Mouse (Mus musculus): ENCODE data around the gene 1700092M07Rik.
"Not testable (repeated sequence)": the region's sequence is repeated elsewhere in the genome, so short reads cannot be mapped to it uniquely, and the experiment has no call there.

1700092M07Rik gene

DNA sequence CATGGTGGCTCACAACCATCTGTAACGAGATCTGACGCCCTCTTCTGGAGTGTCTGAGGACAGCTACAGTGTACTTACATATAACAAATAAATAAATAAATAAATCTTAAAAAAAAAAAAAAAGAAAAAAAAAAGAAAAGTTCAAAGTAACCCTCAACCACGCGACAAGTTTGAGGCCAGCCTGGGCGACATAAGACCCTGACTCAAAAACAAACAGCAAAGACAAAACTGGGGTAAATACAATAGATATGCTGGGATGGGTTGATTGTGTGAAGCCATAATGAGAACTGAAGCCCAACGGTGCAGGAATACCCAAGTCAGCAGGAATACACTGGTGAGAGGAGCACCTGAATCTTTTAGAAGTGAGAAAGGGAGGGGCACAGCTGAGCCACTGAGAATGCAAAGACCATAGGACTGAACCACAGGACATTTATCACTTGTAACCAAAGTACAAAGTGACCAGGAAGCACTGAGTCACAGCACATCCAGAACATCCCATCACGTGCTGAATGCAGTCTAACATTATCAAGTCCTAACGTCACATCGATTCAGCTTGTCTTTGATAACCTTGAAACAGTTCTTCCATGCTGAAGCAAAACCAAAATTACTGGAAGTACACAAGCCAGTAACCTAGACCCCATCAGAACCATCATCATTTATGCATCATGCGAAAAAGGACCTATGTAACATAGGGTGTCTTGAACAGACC lies 23.6 kb upstream of the 1700092M07Rik start:
- no peak for DNase-seq (ENCODE audit: low spot score)

DNA sequence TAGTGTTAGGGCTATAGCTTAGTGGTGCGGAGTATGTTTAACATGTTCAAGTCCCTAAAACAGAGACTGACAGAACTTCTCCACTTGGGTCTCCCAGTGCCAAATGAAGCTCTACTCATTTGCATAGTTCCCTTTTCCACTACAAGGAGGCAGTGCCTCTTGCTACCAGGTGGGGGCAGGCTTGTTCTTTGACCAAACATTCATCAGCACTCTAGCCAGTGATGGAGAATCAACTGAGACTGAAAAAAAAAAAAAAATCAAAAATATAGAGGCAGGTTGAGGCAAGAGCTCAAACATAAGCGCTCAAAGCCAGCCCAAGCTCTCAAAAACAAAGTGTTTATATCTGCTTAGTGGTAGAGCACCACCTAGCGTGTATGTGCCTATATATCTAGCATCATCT lies 22.2 kb upstream of the 1700092M07Rik start:
- DNase-seq (ENCODE audit: low spot score), result peak; percentile 61

DNA sequence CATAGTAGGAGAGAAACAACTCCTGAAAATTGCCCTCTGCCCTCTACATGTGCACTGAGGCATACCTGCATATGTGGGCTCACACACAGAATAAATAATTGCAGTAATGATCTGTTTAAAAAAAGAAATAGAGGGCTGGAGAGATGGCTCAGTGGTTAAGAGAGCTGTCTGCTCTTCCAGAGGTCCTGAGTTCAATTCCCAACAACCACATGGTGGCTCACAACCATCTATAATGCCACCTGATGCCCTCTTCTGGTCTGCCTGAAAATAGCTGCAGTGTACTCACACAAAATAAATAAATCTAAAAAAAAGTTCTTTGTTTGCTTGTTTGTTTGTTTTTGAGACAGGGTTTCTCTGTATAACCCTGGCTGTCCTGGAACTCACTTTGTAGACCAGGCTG lies 21.5 kb upstream of the 1700092M07Rik start:
- DNase-seq (ENCODE audit: low spot score), result not testable (repeated sequence)

DNA sequence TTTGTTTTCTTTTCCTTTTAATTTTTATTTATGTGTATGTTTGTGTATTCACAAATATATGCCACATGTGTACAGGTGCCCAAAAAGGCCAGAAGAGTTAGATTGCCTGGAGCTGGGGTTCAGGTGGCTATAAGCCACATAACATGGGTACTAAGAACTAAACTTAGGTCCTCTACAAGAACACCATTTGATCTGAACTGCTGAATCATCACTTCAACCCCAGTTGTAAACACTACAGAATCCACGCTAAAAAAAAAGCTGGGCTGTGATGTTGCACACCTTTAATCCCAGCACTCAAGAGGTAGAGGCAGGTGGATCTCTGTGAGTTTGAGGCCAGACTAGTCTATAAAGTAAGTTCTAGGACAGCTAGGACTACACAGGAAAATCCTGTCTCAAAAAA lies 19.1 kb upstream of the 1700092M07Rik start:
- no peak for DNase-seq (ENCODE audit: low spot score)

DNA sequence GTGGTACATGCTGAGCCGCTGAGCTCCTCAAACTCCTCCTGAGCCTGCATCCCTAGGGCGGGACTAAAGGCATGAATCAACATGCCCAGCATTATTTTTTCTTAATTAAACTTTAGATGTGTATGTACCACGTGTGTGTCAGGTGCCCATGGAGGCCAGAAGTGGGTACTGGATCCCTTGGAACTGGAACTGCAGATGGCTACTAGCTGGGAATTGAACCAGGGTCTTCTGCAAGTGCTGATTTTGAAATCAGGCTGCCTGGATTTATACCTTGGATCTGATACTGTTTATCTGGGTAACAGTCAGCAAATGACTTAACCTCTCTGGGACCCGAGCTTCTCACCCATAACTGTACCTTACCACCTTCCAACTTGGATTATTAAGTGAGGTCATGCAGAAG lies 18.5 kb upstream of the 1700092M07Rik start:
- no peak for DNase-seq (ENCODE audit: low spot score)

DNA sequence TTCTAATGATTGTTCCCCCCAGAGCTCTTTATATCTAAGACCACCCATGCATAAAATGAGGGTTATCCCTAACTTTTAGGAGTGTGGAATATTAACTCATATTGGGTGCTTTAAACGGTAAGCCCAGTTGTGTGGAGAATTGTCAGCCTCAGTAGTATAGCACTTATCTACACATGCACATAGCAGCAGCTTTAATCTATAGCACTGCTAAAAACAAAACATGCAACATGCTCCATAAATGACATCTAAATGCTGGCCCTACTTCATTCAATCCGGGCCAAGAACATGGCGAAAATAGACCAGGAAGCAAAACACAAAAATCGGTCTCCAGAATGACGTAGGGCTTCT lies 18.0 kb upstream of the 1700092M07Rik start:
- DNase-seq (ENCODE audit: low spot score), result no peak

DNA sequence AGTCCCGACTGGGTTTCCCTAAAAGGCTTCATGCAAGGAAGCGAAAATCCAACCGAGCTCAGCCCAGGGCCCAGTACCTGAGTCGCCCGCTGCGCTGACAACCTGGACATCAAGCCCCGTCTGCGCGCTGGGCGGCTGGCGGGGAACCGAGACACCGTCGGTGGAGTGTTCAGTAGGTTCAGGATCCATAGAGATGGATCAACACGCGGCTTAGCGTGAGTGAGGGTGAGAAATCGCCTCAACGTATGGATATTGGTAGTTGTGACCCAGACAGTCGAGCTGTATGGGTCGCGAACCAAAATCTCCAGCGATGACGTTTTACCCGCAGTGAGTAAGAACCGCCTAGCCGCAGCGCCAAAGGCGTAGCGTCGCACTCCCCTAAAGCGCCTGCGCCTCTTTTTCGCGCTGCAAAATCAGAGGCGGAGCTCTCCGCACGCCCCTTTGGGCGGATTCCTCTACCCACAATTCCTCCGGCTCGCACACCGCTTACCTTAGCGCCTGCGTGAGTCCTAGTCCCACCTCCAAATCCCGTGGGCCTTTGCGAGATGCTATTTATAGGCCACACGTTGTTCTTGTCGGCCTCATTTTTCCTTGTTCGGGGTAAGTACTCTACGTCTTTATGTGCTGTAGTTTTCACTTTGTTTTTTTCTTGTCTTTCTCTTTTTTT lies 17.5 kb upstream of the 1700092M07Rik start, which contains the start of gene Slc3a2:
Slc3a2 (minus strand) TSS at position 463 of the 667 bp plus-strand sequence.
- DNase-seq (ENCODE audit: low spot score), result peak; percentile 88

DNA sequence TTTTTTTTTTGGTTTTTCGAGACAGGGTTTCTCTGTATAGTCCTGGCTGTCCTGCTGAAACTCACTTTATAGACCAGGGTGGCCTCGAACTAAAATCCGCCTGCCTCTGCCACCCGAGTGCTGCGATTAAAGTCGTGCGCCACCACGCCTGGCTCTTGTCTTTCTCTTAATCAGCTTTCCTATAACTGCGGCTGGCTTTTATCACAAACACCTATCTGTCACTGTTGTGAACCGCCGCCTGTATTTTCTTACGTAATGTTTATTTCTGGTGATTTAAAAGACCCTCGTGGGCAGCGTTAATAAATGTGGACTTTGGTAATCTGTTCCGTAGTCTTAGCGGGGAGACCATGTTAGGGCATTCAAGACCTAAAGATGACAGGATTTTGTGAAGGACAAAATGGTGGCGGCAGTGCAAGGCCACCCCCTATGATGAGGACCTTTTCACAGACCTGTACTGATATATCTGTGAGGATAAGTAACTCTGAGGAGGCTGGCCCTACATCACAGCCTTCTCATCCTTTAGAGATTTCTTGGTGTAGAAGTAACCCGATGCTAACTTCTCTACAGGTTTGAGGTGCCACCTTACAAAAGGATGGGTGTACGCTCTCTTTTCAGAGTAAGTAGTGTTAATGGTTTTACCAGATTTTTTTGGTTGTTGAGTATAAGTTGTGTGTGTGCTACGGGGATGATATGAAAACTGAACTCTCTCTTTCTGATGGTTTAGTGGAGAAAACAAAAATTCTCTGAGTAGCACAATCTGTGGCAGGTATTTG lies 16.8 kb upstream of the 1700092M07Rik start:
- no peak for DNase-seq (ENCODE audit: low spot score)

DNA sequence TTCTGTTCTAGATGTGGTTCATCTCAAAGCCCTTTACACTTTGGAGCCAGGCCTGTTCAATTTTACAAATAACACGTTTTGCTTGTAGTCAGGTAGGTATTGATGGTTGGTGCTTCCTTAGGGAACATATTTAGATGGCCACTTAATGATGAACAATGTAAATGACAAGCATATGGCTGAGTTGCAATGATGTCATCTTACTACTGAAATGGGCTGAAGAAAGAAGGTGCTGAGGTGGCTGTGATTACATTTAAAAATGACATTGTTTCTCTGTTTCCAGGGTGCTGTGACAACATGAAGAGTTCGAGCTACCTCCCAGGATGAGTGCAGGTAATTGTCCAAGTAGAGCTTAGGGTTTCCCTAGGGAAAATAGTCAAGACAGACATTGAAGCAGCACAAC lies 16.1 kb upstream of the 1700092M07Rik start:
- no peak for DNase-seq (ENCODE audit: low spot score)

DNA sequence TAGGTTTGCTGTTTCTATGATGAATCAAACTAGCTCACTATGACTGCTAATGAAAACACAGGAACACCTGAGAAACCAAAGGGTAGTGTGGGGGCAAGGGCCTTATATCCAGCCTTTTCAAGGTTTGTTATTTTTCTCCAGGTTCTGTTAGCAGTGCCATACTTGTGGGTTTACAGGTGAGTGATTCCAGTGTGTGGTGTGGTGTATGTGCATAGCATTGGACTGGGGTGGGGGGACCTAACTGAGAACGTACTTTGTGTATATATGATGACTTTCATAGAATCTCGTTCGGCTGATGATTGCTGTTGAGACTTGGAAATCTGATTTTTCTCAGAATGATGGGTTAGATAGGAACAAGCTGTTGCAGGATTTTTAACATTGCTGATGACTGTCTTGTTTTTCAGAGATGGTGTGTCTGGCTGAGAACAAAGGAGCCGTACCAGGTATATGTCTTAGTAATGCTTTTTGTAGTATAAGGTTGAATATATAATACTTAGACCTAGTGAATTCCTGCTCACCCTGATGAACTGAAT lies 15.4 kb upstream of the 1700092M07Rik start:
- DNase-seq (ENCODE audit: low spot score), result no peak

DNA sequence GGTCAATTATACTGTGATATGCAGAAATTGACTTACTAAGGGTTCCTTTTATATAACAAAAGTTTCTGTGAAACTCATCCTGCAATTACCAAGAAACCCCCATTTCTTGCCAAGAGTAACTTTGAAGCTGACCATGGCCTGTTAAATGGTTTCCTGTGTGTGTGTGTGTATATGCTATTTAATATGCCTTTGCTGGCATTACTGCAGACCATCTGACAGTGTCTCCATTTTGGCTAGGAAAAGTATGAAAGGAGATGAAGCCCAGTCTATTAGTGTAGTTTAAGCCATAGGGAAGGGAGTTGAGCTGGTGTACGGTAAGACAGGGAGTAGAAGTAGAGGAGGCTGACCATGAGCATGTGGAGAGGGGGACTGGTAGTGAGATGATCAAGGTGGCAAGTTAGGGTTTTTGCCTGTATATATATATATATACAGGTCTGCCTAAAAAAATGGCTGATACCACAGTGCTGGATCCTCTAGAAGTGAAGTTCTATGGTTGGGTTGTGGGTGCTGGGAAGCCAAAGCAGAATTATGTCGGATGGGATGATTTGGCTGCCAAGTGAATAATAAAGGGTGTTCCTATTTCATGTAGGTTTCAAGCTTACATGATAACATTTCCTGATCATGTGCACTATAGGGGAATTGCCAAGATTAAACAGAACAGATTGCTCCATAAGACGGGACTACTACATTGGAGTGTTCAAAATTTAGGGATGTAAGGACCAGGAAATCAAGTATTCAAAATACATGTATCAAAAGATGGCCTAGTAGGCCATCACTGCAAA lies 13.7 kb upstream of the 1700092M07Rik start:
- DNase-seq (ENCODE audit: low spot score), result no peak

DNA sequence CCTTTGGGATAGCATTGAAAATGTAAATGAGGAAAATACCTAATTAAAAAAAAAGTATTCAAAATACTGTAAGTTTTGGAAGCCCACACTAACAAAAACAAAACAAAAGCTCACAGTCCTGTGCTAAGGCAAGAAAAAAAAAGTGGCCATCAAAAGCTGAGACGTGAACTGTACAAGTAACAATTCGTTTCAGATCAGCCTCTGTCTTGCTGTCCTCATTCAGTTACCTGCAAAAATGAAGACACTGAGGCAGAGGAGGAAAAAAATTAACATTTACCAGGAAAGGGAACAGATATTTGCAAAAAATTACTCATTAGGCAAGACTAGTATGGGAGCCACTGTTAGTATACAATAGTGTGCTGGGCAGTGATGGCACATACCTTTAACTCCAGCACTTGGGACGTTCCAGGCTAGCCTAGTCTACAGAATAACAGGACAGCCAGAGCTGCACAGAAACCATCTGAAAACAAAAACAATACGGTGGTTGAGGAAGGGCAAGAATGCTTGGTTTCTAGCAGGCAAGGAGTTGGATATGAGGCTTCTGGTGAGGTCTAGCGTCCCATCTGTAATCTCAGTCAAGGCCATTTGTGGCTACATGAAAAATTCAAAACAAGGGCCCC lies 12.9 kb upstream of the 1700092M07Rik start:
- no peak for DNase-seq (ENCODE audit: low spot score)

DNA sequence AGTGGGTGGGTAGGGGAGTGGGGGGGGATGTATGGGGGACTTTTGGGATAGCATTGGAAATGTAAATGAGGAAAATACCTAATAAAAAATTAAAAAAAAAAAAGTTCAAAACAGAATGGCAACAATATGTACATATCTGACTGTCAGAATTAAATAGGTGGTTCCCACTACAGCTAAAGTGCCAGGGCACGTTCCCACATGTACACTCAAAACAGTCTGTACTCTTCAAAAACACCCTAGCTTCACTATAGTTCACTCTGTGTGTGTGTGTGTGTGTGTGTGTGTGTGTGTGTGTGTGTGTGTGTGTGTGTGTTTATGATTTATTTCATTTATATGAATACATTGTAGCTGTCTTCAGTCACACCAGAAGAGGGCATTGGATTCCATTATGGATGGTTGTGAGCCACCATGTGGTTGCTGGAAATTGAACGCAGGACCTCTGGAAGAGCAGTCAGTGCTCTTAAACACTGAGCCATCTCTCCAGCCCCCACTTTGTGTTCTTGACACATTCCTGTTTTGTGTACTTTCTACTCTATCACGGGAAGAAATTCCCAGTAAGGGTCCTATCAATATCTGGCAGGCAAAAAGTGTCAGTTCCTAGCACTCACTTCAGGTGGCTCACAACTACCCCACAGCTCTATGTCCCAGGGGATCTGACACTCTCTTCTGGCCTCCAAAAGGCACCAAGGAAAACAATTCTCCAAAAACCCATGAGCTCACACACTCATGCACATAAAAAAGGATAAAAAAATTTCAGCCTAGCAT lies 12.0 kb upstream of the 1700092M07Rik start:
- not testable (repeated sequence) for DNase-seq (ENCODE audit: low spot score)

DNA sequence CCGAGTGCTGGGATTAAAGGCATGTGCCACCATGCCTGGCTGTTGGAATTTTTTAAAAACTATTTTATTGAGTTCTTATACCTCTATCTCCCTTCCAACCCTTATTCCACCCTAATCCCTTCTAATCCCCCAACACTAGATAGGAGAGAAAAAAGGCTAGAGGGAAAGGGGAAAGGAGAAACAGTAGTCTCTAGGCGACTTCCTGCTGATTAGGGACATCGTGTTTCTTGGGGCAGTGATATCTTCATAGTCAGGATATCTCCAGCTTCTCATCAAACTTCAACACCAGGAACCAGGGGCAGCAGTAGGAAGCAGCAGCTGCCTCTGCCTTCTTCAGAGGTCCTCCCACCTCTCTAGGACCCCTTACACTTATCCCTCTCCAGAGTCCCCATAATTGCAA lies 6.2 kb upstream of the 1700092M07Rik start:
- no peak for DNase-seq (ENCODE audit: low spot score)

DNA sequence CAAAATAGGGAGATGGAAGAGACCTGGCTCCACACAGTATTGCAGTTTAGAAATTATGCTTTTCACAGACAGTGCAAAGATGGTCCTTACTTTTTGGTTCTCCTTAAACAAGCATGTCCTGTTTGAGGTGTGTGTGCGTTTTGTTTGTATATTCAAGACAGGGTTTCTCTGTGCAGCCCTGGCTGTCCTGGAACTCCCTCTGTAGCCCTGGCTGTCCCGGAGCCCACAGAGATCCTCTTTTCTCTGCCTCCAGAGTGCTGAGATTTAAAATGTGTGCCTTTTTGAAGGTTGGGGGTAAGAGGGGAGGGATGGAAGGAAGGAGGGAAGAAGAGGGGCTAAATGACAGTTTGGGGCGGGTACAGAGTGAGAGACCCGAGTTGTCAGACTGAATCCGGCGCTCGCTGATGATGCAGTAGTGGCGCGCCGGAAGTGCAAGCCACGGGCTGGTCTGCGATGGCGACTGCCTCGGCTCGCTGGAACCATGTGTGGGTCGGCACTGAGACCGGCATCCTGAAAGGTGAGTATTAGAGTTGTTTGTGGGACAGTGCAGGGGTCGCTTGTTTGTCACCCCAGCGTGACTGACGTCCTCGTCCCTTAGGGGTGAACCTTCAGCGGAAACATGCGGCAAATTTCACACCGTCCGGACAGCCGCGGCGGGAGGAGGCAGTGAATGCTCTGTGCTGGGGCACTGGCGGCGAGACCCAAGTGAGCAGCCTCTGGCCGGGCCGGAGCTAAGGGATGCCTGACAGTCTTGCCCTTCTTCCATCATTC lies 4.9 kb upstream of the 1700092M07Rik start, which contains the start of gene Wdr74:
Wdr74 (plus strand) TSS at position 439 of the 771 bp plus-strand sequence.
- peak; percentile 93 for DNase-seq (ENCODE audit: low spot score)

DNA sequence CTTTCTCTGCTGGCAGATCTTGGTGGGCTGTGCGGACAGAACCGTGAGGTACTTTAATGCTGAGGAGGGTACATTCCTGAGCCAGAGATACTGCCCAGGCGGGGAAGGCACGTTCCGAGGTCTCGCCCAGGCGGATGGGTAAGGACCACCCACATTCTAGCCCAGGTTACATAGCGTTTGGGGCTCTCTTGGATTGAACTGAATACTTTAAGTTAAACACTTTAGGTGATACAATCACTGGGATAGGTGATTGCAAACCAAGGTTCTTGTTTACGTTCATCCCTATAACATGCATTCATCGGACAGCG lies 4.4 kb upstream of the 1700092M07Rik start:
- DNase-seq (ENCODE audit: low spot score), result no peak

DNA sequence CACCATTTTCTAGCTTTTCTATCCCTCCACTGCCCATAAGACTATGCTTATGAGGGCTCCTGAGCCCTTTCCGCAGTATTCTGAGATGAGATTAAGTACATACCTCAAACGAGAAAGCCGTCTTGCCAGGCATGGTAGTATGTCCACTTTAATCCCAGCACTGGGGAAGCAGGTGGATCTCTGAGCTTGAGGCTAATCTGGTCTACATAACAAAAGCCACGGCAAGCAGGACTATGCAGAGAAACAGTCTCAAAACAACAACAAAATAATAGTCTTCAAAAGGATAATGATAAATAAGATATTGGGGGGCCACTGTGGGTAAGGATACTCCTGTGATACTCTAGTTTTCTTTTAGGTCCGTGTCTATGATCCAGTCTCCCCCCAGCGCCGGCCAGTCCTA lies 1.6 kb upstream of the 1700092M07Rik start:
- DNase-seq (ENCODE audit: low spot score), result no peak

DNA sequence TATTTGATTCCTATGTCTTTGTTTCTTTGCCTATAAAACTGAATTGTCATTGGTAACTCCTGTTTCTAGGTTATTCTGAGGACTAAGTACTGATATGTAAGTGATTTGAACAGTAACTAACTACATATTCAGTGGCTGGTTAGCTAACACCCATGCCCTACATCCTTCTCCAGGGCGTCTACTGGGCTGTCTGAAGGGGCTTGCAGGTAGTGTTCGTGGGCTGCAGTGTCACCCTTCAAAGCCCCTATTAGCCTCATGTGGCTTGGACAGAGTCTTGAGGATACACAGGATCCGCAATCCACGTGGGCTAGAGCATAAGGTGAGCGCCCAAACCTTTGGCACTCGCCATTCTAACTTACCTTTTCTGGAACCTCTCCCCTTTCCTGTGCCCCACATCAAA lies 872 bp upstream of the 1700092M07Rik start:
- DNase-seq (ENCODE audit: low spot score), result no peak

DNA sequence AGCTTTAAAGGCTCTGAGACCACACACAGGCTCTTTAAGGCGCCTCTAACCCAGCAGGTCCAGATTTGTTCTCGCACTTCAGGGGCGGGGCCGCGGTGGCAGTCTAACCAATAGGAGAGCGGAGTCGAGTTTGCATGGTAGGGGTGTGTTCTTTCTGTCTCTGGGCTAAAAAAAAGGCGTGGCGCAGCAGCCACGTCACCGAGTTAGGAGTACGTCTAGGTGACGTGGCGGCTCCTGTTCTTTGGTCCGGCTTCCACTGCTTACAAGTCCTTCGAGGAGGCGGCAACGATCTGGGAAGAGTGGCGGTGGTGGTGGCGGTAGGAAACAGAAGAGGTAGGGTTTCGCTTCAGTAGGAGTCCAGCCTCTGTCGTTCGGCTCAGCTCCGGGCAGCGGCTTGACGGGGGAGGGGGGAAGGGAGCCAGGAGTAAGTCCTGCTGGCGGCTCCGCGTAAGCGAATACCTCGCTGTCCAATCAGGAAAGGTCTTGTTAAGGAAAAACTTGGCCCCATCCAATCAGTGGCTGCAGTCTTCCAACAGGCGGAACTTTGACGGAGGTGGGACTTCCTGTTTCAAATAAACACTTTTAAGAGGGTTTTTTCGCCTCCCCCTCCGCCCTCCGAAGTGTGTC lies 838 bp downstream of the 1700092M07Rik start, which contains the start of gene Stx5a:
Stx5a (plus strand) TSS at position 171 of the 627 bp plus-strand sequence.
- DNase-seq (ENCODE audit: low spot score), result peak; percentile 84
